Mouse (Mus musculus) brain, embryonic 14.5 days (tissue): Measurements from ENCODE around the gene Ephb6.

ENCODE experiments used
- CTCF ChIP-seq: fragments of 200-500 bp; IDR thresholded peaks from 2 replicates; pipeline ENCODE4 v1.5.1; 2012; ENCODE audit warnings: inconsistent platforms, mild to moderate bottlenecking, moderate library complexity, borderline replicate concordance; ENCODE audit not compliant: insufficient read depth, insufficient read length; ENCODE audit errors: extremely low read depth
- POLR2A ChIP-seq: fragments of 200-500 bp; IDR thresholded peaks from 2 replicates; pipeline ENCODE4 v1.6.1; 2012; ENCODE audit warnings: mild to moderate bottlenecking, inconsistent platforms, borderline replicate concordance; ENCODE audit not compliant: poor library complexity, insufficient read depth, insufficient read length, severe bottlenecking; ENCODE audit errors: extremely low read depth

DNA sequence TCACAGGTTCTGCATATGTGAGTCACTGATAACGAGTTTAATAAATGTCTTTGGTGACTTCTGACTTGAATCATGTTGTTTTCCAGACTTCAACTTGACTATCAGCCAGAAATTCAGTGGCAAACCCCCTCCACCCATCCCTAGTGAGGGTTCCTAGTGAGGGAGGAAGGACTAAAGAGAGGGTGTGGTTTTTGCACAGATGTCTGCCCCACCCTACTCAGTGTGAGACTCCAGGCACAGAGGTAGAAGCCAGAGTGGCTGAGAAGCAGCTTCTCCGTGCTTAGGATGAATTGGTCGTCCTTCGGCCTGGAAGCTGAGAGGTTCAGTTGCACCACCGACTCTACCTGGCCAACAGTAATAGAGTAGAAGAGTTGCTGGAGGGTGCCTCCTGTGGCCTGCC, 47.8 kb upstream of the Ephb6 start:
- TF ChIP-seq CTCF (no peak), POLR2A (no peak)
